ENCODE assay signal across 7 mouse cellular contexts in the genomic region with DNA sequence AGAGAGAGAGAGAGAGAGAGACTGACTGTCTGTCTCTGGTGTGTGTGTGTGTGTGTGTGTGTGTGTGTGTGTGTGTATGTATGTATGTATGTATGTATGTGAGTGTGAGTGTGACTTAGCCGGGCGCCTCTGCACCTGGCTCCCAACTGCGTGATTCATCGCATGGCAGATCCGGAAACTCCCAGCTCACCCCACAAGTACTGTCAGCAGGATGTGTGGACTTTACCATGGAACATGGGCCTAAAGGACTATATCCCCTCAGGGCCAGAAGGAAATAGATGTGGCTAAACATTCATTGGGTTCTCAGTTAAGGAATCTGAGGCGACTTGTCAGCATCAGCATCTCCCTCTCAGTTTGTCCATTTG. TPM values are rescaled to one million over a fixed set of nuclear protein-coding genes. Genes with fewer than 3 reads are reported as not detected.
A peak's percentile ranks its signal among the peaks of the same experiment; 100 is the strongest.
DNase-seq lines count a peak whose midpoint lies in the region; ATAC-seq lines count a peak whose summit lies in the region.

No protein-coding gene starts in this region.

- WGBS in hindbrain, embryonic 11.5 days = 26% methylated on average over 6 of the region's 6 CpGs
- 8% methylated on average over 6 of the region's 6 CpGs for WGBS in liver, embryonic 16.5 days (ENCODE audit: insufficient replicate concordance)

- H3K4me1 ChIP-seq in hindbrain, embryonic 11.5 days (replicated peaks; ENCODE audit: control insufficient read depth, insufficient read depth, low read length) = no peaks in the 10 kb centered on the region
- peaks cover 4% of the 10 kb centered on the region; the same call in 1 of the 2 replicates for H3K4me1 ChIP-seq in liver, embryonic 16.5 days (ENCODE audit: control insufficient read depth, low read depth, low read length)

- H3K9me3 ChIP-seq in hindbrain, embryonic 11.5 days (ENCODE audit: control insufficient read depth, low read length) = no peaks in the 10 kb centered on the region
- H3K9me3 ChIP-seq in liver, embryonic 16.5 days (replicated peaks; ENCODE audit: control insufficient read depth, low read length) = no peaks in the 10 kb centered on the region

- peak overlapping the region; percentile 81 for H3K4me3 ChIP-seq in hindbrain, embryonic 11.5 days (ENCODE audit: low read depth, low read length)
- H3K4me3 ChIP-seq in liver, embryonic 16.5 days (ENCODE audit: low read depth, low read length) = peak overlapping the region; percentile 80

- no peaks in the 10 kb centered on the region for H3K36me3 ChIP-seq in hindbrain, embryonic 11.5 days (ENCODE audit: control insufficient read depth, insufficient read depth, low read length)
- H3K36me3 ChIP-seq in liver, embryonic 16.5 days (ENCODE audit: control insufficient read depth, insufficient read depth) = no peaks in the 10 kb centered on the region

- peak overlapping the region; percentile 67; the same call in 1 of the 2 replicates for H3K9ac ChIP-seq in hindbrain, embryonic 11.5 days (ENCODE audit: low read depth, low read length)
- peak overlapping the region; percentile 82 for H3K9ac ChIP-seq in liver, embryonic 16.5 days (ENCODE audit: low read depth, low read length)

- peak; percentile 9 for DNase-seq in retina, postnatal 1 day
- no peak for DNase-seq in retina, embryonic 14.5 days (ENCODE audit: low spot score)
- peak; percentile 55 for DNase-seq in brain, adult 2 months (ENCODE audit: low read depth, low spot score)
- no peak for DNase-seq in hindbrain, embryonic 11.5 days (ENCODE audit: low spot score)
- peak; percentile 2 to 16 for DNase-seq in thymus, postnatal 36 days
- no peak for DNase-seq in layer of hippocampus, postnatal 36 days

- H3K4me2 ChIP-seq in hindbrain, embryonic 11.5 days (replicated peaks; ENCODE audit: low read depth, low read length) = peak overlapping the region; percentile 57
- peak overlapping the region; percentile 77 for H3K4me2 ChIP-seq in liver, embryonic 16.5 days (ENCODE audit: low read depth, low read length)

- H3K27ac ChIP-seq in hindbrain, embryonic 11.5 days (ENCODE audit: low read depth, low read length) = no peak overlapping the region
- no peak overlapping the region for H3K27ac ChIP-seq in liver, embryonic 16.5 days (ENCODE audit: low read length)

- ATAC-seq in hindbrain, embryonic 11.5 days (ENCODE audit: low FRiP score) = peak; percentile 1; the same call in 1 of the 2 replicates
- peak; percentile 5; the same call in 1 of the 2 replicates for ATAC-seq in liver, embryonic 16.5 days (ENCODE audit: low read depth)

- H3K27me3 ChIP-seq in hindbrain, embryonic 11.5 days (ENCODE audit: control insufficient read depth, insufficient read depth, low read length) = no peaks in the 10 kb centered on the region
- no peaks in the 10 kb centered on the region for H3K27me3 ChIP-seq in liver, embryonic 16.5 days (ENCODE audit: control insufficient read depth, insufficient read depth, low read depth, low read length)

RNA-seq across cellular contexts. Expression of a gene that starts 0.6 kb away (rescaled TPM):
- polyA plus RNA-seq in hindbrain, embryonic 11.5 days (2014; fragmentation: Nextera tagmentation; extraction: Ambion mirVana) = 23.8 and 27.9 TPM in 2 replicates
- 8.0 and 9.1 TPM in 2 replicates for polyA plus RNA-seq in liver, embryonic 16.5 days (2015; fragmentation: Nextera tagmentation; extraction: Ambion mirVana)
- 10 to 100 TPM; 17.4 to 19.3 TPM for total RNA-seq in layer of hippocampus, postnatal 36 days (2021)

RNA-seq across cellular contexts. Expression of a gene that starts 0.7 kb away (rescaled TPM):
- 8.8 and 9.0 TPM in 2 replicates for polyA plus RNA-seq in hindbrain, embryonic 11.5 days (2014; fragmentation: Nextera tagmentation; extraction: Ambion mirVana)
- 0.13 and 0.48 TPM in 2 replicates for polyA plus RNA-seq in liver, embryonic 16.5 days (2015; fragmentation: Nextera tagmentation; extraction: Ambion mirVana)
- total RNA-seq in layer of hippocampus, postnatal 36 days (2021) = 1 to 10 TPM; 7.3 to 8.5 TPM

Comparison
In these comparisons a context has a peak if more than half of its experiments do, and no peak if none do; other contexts are left out.
1. DNase-seq: peak in retina, postnatal 1 day (single experiment), brain, adult 2 months (single experiment) and thymus, postnatal 36 days (2 of 2); none in retina, embryonic 14.5 days (single experiment), hindbrain, embryonic 11.5 days (single experiment) and layer of hippocampus, postnatal 36 days (0 of 2).